16 mouse cellular contexts compared by ENCODE assay signal in the genomic region with DNA sequence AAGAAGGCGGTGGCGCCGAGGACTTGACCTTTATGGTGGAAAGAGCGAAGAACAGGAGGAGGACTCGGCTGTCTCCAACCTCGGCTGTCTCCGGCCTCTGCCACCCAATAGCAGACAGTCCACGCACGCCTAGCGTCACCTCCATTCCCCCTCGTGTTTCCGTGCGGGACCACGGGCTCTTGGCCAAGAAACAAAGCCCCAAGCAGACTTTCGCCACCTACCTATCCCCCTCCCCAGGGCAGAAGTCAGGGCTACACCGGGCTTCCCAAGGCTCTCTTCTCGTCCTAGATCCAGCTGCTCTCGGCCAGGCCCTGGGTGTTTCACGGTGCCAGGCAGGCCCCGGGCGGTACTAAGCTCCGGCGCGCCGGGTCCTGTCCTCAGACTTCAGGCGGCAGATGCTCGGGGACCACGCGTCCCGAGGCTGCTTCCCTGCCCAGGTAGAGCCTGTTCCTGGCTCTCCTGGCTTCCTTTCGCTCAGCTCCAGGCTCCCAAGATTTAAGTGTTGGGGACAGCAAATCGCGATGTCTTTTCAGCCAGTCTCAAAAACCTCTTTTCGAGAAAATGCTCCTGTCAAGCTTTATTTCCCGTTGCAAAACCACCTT. TPM values are rescaled to one million over a fixed set of nuclear protein-coding genes. Genes with fewer than 3 reads are reported as not detected.
DNase-seq lines count a peak whose midpoint lies in the region; ATAC-seq and TF ChIP-seq lines count a peak whose summit lies in the region.
"Had no signal": no experiment of that assay in that cellular context is flagged by ENCODE, and none has a peak within 500 bp of the region (broad histone marks: within the 10 kb centered on the region; RNA-seq: fewer than 3 reads in every experiment).

No protein-coding gene starts in this region.

- H3K36me3 ChIP-seq in kidney, embryonic 15.5 days = no peaks in the 10 kb centered on the region
- H3K36me3 ChIP-seq in E14TG2a.4 (ENCODE audit: insufficient read depth, low read length) = no peaks in the 10 kb centered on the region
- H3K36me3 ChIP-seq: G1E had no signal

- no peak for DNase-seq in kidney, adult 11 months
- no peak for DNase-seq in layer of hippocampus, postnatal 25 days (ENCODE audit: extremely low spot score in 1 of 2, low spot score in 1 of 2)
- DNase-seq in cerebellum, adult 18-20 months = no peak
- no peak for DNase-seq in spleen, postnatal 4 days (ENCODE audit: low spot score in 2 of 2)
- DNase-seq: adrenal gland, adult 2 months; cerebellum, adult 9-11 months; heart, adult 18-20 months; spleen, adult 18-20 months had no signal

- no peak for TF ChIP-seq CTCF in E14TG2a.4 (conservative IDR thresholded peaks at IDR 0.05; ENCODE audit: low read length)
- TF ChIP-seq CTCF in bone marrow macrophage, adult 2 months (IDR thresholded peaks at IDR 0.05; ENCODE audit: low read depth, low read length) = no peak

- H3K4me2 ChIP-seq in kidney, embryonic 15.5 days = peak overlapping the region; percentile 59

- TF ChIP-seq POLR2A in bone marrow macrophage, adult 2 months (IDR thresholded peaks at IDR 0.05; ENCODE audit: borderline replicate concordance, low read depth, low read length) = no peak

- WGBS in kidney, embryonic 15.5 days = 9% methylated on average over 35 of the region's 35 CpGs

- no peak overlapping the region for H3K9ac ChIP-seq in kidney, embryonic 15.5 days

- H3K9me3 ChIP-seq in kidney, embryonic 15.5 days (replicated peaks) = no peaks in the 10 kb centered on the region
- no peaks in the 10 kb centered on the region; the same call in 1 of the 2 replicates for H3K9me3 ChIP-seq in E14TG2a.4 (ENCODE audit: low read length)
- H3K9me3 ChIP-seq: G1E had no signal

- peaks cover 81% of the 10 kb centered on the region for H3K27me3 ChIP-seq in kidney, embryonic 15.5 days
- peaks cover 91% of the 10 kb centered on the region for H3K27me3 ChIP-seq in E14TG2a.4 (ENCODE audit: insufficient read depth, low read length)

- H3K4me3 ChIP-seq in kidney, embryonic 15.5 days (replicated peaks) = peak overlapping the region; percentile 36
- peak overlapping the region; percentile 46 for H3K4me3 ChIP-seq in E14TG2a.4 (replicated peaks; ENCODE audit: low read length)
- H3K4me3 ChIP-seq in bone marrow macrophage, adult 2 months (ENCODE audit: insufficient read depth, low read length) = 0 out of 2 replicates have a peak overlapping the region, but pooled peaks have one; percentile 26
- H3K4me3 ChIP-seq: erythroblast, embryonic 14.5 days had no signal

- H3K27ac ChIP-seq in kidney, embryonic 15.5 days = no peak overlapping the region
- no peak overlapping the region for H3K27ac ChIP-seq in bone marrow macrophage, adult 2 months (ENCODE audit: insufficient read depth, low read depth, low read length)
- H3K27ac ChIP-seq: hindbrain, postnatal 0 days had no signal

- H3K4me1 ChIP-seq in kidney, embryonic 15.5 days = peaks cover 42% of the 10 kb centered on the region
- H3K4me1 ChIP-seq in E14TG2a.4 (replicated peaks; ENCODE audit: low read depth, low read length) = peaks cover 46% of the 10 kb centered on the region
- no peaks in the 10 kb centered on the region for H3K4me1 ChIP-seq in bone marrow macrophage, adult 2 months (ENCODE audit: control insufficient read depth, insufficient read depth, low read length)

- peak; percentile 43 for ATAC-seq in kidney, embryonic 15.5 days (replicated peaks; ENCODE audit: low FRiP score)
- ATAC-seq in megakaryocyte-erythroid progenitor cell, adult 5-6 weeks (replicated peaks; ENCODE audit: low FRiP score, low TSS enrichment, poor library complexity, severe bottlenecking) = peak; percentile 9; the same call in 1 of the 2 replicates
- ATAC-seq: hindbrain, postnatal 0 days had no signal

RNA-seq across cellular contexts. Expression of gene Hoxa11, which starts 7.3 kb away (rescaled TPM):
- polyA plus RNA-seq in kidney, embryonic 15.5 days (2015; fragmentation: Nextera tagmentation; extraction: Ambion mirVana) = 34.3 and 34.8 TPM in 2 replicates
- polyA plus RNA-seq in bone marrow macrophage, adult 2 months (2012; ENCODE audit: insufficient read depth, insufficient read length, missing spikeins) = 0.25 TPM in 1 of 2 replicates, not detected in the other
- not detected in 2 replicates for total RNA-seq in megakaryocyte-erythroid progenitor cell, adult 5-6 weeks (2014; fragmentation: Nextera tagmentation)
- not detected in 2 replicates for total RNA-seq in megakaryocyte-erythroid progenitor cell, adult 5-6 weeks (2017)
- total RNA-seq in layer of hippocampus, postnatal 25 days (2021) = not detected
- total RNA-seq: adrenal gland, adult 2 months; G1E; heart, adult 18-20 months; hindbrain, postnatal 0 days; left cerebral cortex, adult 8-10 months had no signal
- polyA plus RNA-seq: adrenal gland, adult 2 months; erythroblast, embryonic 14.5 days; G1E; hindbrain, postnatal 0 days had no signal

RNA-seq across cellular contexts. Expression of gene Hoxa13, which starts 7.8 kb away (rescaled TPM):
- 0.13 and 0.43 TPM in 2 replicates for polyA plus RNA-seq in kidney, embryonic 15.5 days (2015; fragmentation: Nextera tagmentation; extraction: Ambion mirVana)
- polyA plus RNA-seq in bone marrow macrophage, adult 2 months (2012; ENCODE audit: insufficient read depth, insufficient read length, missing spikeins) = not detected in 2 replicates
- total RNA-seq in megakaryocyte-erythroid progenitor cell, adult 5-6 weeks (2014; fragmentation: Nextera tagmentation) = not detected in 2 replicates
- total RNA-seq in megakaryocyte-erythroid progenitor cell, adult 5-6 weeks (2017) = not detected in 2 replicates
- not detected for total RNA-seq in layer of hippocampus, postnatal 25 days (2021)
- total RNA-seq: adrenal gland, adult 2 months; G1E; heart, adult 18-20 months; hindbrain, postnatal 0 days; left cerebral cortex, adult 8-10 months had no signal
- polyA plus RNA-seq: adrenal gland, adult 2 months; erythroblast, embryonic 14.5 days; G1E; hindbrain, postnatal 0 days had no signal

RNA-seq across cellular contexts. Expression of gene Hoxa10, which starts 12.2 kb away (rescaled TPM):
- 157 and 172 TPM in 2 replicates for polyA plus RNA-seq in kidney, embryonic 15.5 days (2015; fragmentation: Nextera tagmentation; extraction: Ambion mirVana)
- polyA plus RNA-seq in bone marrow macrophage, adult 2 months (2012; ENCODE audit: insufficient read depth, insufficient read length, missing spikeins) = 0.54 TPM in 1 of 2 replicates, not detected in the other
- not detected in 2 replicates for total RNA-seq in megakaryocyte-erythroid progenitor cell, adult 5-6 weeks (2014; fragmentation: Nextera tagmentation)
- total RNA-seq in megakaryocyte-erythroid progenitor cell, adult 5-6 weeks (2017) = 0.34 TPM in 1 of 2 replicates, not detected in the other
- total RNA-seq in layer of hippocampus, postnatal 25 days (2021) = not detected
- total RNA-seq: adrenal gland, adult 2 months; heart, adult 18-20 months; hindbrain, postnatal 0 days; left cerebral cortex, adult 8-10 months had no signal
- polyA plus RNA-seq: adrenal gland, adult 2 months; erythroblast, embryonic 14.5 days; G1E; hindbrain, postnatal 0 days had no signal

RNA-seq across cellular contexts. Expression of gene Hoxa9, which starts 22.0 kb away (rescaled TPM):
- polyA plus RNA-seq in kidney, embryonic 15.5 days (2015; fragmentation: Nextera tagmentation; extraction: Ambion mirVana) = 53.4 and 65.1 TPM in 2 replicates
- polyA plus RNA-seq in bone marrow macrophage, adult 2 months (2012; ENCODE audit: insufficient read depth, insufficient read length, missing spikeins) = not detected in 2 replicates
- 7.6 and 9.7 TPM in 2 replicates for total RNA-seq in megakaryocyte-erythroid progenitor cell, adult 5-6 weeks (2014; fragmentation: Nextera tagmentation)
- 10.3 and 27.1 TPM in 2 replicates for total RNA-seq in megakaryocyte-erythroid progenitor cell, adult 5-6 weeks (2017)
- total RNA-seq in layer of hippocampus, postnatal 25 days (2021) = not detected
- total RNA-seq: heart, adult 18-20 months; left cerebral cortex, adult 8-10 months had no signal
- polyA plus RNA-seq: erythroblast, embryonic 14.5 days; G1E; hindbrain, postnatal 0 days had no signal

RNA-seq across cellular contexts. Expression of gene Hoxa7, which starts 31.2 kb away (rescaled TPM):
- 26.7 and 27.2 TPM in 2 replicates for polyA plus RNA-seq in kidney, embryonic 15.5 days (2015; fragmentation: Nextera tagmentation; extraction: Ambion mirVana)
- polyA plus RNA-seq in bone marrow macrophage, adult 2 months (2012; ENCODE audit: insufficient read depth, insufficient read length, missing spikeins) = not detected in 2 replicates
- total RNA-seq in megakaryocyte-erythroid progenitor cell, adult 5-6 weeks (2014; fragmentation: Nextera tagmentation) = 3.4 and 4.1 TPM in 2 replicates
- total RNA-seq in megakaryocyte-erythroid progenitor cell, adult 5-6 weeks (2017) = 2.6 and 3.1 TPM in 2 replicates
- total RNA-seq in layer of hippocampus, postnatal 25 days (2021) = not detected
- total RNA-seq: left cerebral cortex, adult 8-10 months had no signal
